Mouse (Mus musculus) limb, embryonic 12.5 days (tissue): ENCODE measurements around the gene Sirpb1a. TPM values are rescaled to one million over a fixed set of nuclear protein-coding genes. Genes with fewer than 3 reads are reported as not detected.
"Not testable (repeated sequence)": the region's sequence is repeated elsewhere in the genome, so short reads cannot be mapped to it uniquely, and the experiment has no call there.

Experiments
- ATAC-seq: fragments of 200-750 bp; cut with Nextera tagmentation; 2 replicates; pipeline ENCODE4 v1.8.0; 2017; ENCODE audit warnings: low read depth, moderate TSS enrichment; ENCODE audit not compliant: insufficient number of reproducible peaks, insufficient read depth, low FRiP score, low TSS enrichment
- H3K27ac ChIP-seq: fragments of 300-500 bp; sonication (generic); 2 replicates; pipeline ENCODE4 v1.5.1; 2016; ENCODE audit warnings: mild to moderate bottlenecking, moderate library complexity
- H3K27me3 ChIP-seq: fragments of 300-500 bp; sonication (generic); 2 replicates; pipeline ENCODE4 v1.6.1; 2016; ENCODE audit warnings: mild to moderate bottlenecking, moderate library complexity
- H3K36me3 ChIP-seq: fragments of 300-500 bp; sonication (generic); 2 replicates; pipeline ENCODE4 v1.6.1; 2016; ENCODE audit warnings: mild to moderate bottlenecking, moderate library complexity
- H3K4me1 ChIP-seq: fragments of 300-500 bp; sonication (generic); replicated peaks from 2 replicates; pipeline ENCODE4 v1.6.1; 2016
- H3K4me2 ChIP-seq: fragments of 300-500 bp; sonication (generic); 2 replicates; pipeline ENCODE4 v1.6.1; 2016; ENCODE audit warnings: mild to moderate bottlenecking, moderate library complexity
- H3K4me3 ChIP-seq: fragments of 300-500 bp; sonication (generic); replicated peaks from 2 replicates; pipeline ENCODE4 v1.5.1; 2016; ENCODE audit warnings: mild to moderate bottlenecking
- H3K9ac ChIP-seq: fragments of 300-500 bp; sonication (generic); replicated peaks from 2 replicates; pipeline ENCODE4 v1.6.1; 2016; ENCODE audit warnings: mild to moderate bottlenecking, moderate library complexity
- H3K9me3 ChIP-seq: fragments of 300-500 bp; sonication (generic); 2 replicates; pipeline ENCODE4 v1.6.1; 2016; ENCODE audit warnings: mild to moderate bottlenecking, moderate library complexity
- WGBS: fragments of 180-500 bp; shearing (Covaris S2); methylation state at CpG from one replicate; pipeline ENCODE4 v1.1.7; 2016; 5-methylcytosine and 5-hydroxymethylcytosine counted together
- polyA plus RNA-seq: library from polyadenylated mRNA; unstranded; fragments of >200 nt; fragmentation: Nextera tagmentation; extraction: Ambion mirVana; gene quantifications from 2 replicates; pipeline ENCODE4 v1.2.1, GENCODE M21; 2016

Gene Sirpb1a
- polyA plus RNA-seq = not detected in 2 replicates

- not testable (repeated sequence) for H3K4me1 ChIP-seq, H3K9me3 ChIP-seq, H3K27ac ChIP-seq, ATAC-seq, H3K4me3 ChIP-seq, H3K9ac ChIP-seq, H3K27me3 ChIP-seq, H3K36me3 ChIP-seq, H3K4me2 ChIP-seq
- 89% methylated on average over 1 of the region's 1 CpGs for WGBS
Observed at GRCm38 (mm10) chr3:15426447-15426846, at the start of gene Sirpb1a. Sirpb1a (minus strand) TSS chr3:15426520.

GRCm38 (mm10) chr3:15474831-15475230 lies 48.5 kb upstream of the Sirpb1a start:
- H3K36me3 ChIP-seq, H3K4me1 ChIP-seq, H3K27me3 ChIP-seq, H3K4me2 ChIP-seq, H3K9me3 ChIP-seq, H3K4me3 ChIP-seq, H3K27ac ChIP-seq, ATAC-seq, H3K9ac ChIP-seq: not testable (repeated sequence)
- 74% methylated on average over 2 of the region's 2 CpGs for WGBS

- not testable (repeated sequence) for H3K9ac ChIP-seq, H3K27me3 ChIP-seq, ATAC-seq, H3K4me3 ChIP-seq, H3K9me3 ChIP-seq, H3K36me3 ChIP-seq, H3K4me2 ChIP-seq, H3K27ac ChIP-seq, H3K4me1 ChIP-seq
- 85% methylated on average over 1 of the region's 3 CpGs for whole genome bisulfite sequencing
Observed at GRCm38 (mm10) chr3:15470158-15470557, 43.8 kb upstream of the Sirpb1a start.

- H3K36me3 ChIP-seq, H3K4me1 ChIP-seq, ATAC-seq, H3K4me2 ChIP-seq, H3K27ac ChIP-seq, H3K9ac ChIP-seq, H3K27me3 ChIP-seq, H3K4me3 ChIP-seq, H3K9me3 ChIP-seq: not testable (repeated sequence)
- WGBS = 66% methylated on average over 1 of the region's 1 CpGs
Observed at GRCm38 (mm10) chr3:15443936-15444335, 17.6 kb upstream of the Sirpb1a start.

GRCm38 (mm10) chr3:15439844-15440243 lies 13.5 kb upstream of the Sirpb1a start:
- H3K4me2 ChIP-seq, H3K27me3 ChIP-seq, H3K36me3 ChIP-seq, H3K9me3 ChIP-seq, H3K9ac ChIP-seq, H3K27ac ChIP-seq, H3K4me1 ChIP-seq, H3K4me3 ChIP-seq, ATAC-seq: not testable (repeated sequence)
- WGBS = 50% methylated on average over 1 of the region's 1 CpGs

- H3K4me2 ChIP-seq = no peak overlapping the region
- 0 out of 2 replicates have a peak, but pooled peaks cover 4% of the 10 kb centered on the region for H3K9me3 ChIP-seq
- no peaks in the 10 kb centered on the region for H3K36me3 ChIP-seq
- 72% methylated on average over 1 of the region's 1 CpGs for WGBS
- no peak overlapping the region for H3K9ac ChIP-seq
- ATAC-seq = no peak
- H3K4me1 ChIP-seq = no peaks in the 10 kb centered on the region
- H3K4me3 ChIP-seq = no peak overlapping the region
- H3K27ac ChIP-seq = no peak overlapping the region
- no peaks in the 10 kb centered on the region for H3K27me3 ChIP-seq
Observed at GRCm38 (mm10) chr3:15427917-15428316, 1.6 kb upstream of the Sirpb1a start.

- H3K9me3 ChIP-seq, H3K9ac ChIP-seq, H3K27me3 ChIP-seq, H3K4me3 ChIP-seq, ATAC-seq, H3K27ac ChIP-seq, H3K4me2 ChIP-seq, H3K36me3 ChIP-seq, H3K4me1 ChIP-seq: not testable (repeated sequence)
- 74% methylated on average over 3 of the region's 3 CpGs for WGBS
Observed at GRCm38 (mm10) chr3:15355690-15356089, 70.6 kb downstream of the Sirpb1a start.

GRCm38 (mm10) chr3:15350318-15350717 lies 76.0 kb downstream of the Sirpb1a start:
- H3K4me2 ChIP-seq, H3K27me3 ChIP-seq, H3K27ac ChIP-seq, H3K4me3 ChIP-seq, ATAC-seq, H3K9ac ChIP-seq, H3K36me3 ChIP-seq, H3K4me1 ChIP-seq, H3K9me3 ChIP-seq: not testable (repeated sequence)
- 83% methylated on average over 1 of the region's 2 CpGs for WGBS

GRCm38 (mm10) chr3:15345606-15346005 lies 80.7 kb downstream of the Sirpb1a start:
- H3K9ac ChIP-seq, H3K4me1 ChIP-seq, H3K27me3 ChIP-seq, H3K9me3 ChIP-seq, H3K4me3 ChIP-seq, H3K36me3 ChIP-seq, H3K27ac ChIP-seq, H3K4me2 ChIP-seq, ATAC-seq: not testable (repeated sequence)
- WGBS = 62% methylated on average over 3 of the region's 3 CpGs

GRCm38 (mm10) chr3:15340287-15340686 lies 86.0 kb downstream of the Sirpb1a start:
- Histone ChIP-seq H3K27ac (no peak overlapping the region), H3K9ac (no peak overlapping the region), H3K4me3 (no peak overlapping the region), H3K9me3 (no peaks in the 10 kb centered on the region), H3K36me3 (no peaks in the 10 kb centered on the region), H3K4me2 (no peak overlapping the region), H3K4me1 (no peaks in the 10 kb centered on the region), H3K27me3 (no peaks in the 10 kb centered on the region)
- 77% methylated on average over 1 of the region's 1 CpGs for WGBS
- no peak for ATAC-seq

- Histone ChIP-seq H3K27ac (no peak overlapping the region), H3K36me3 (no peaks in the 10 kb centered on the region), H3K4me1 (no peaks in the 10 kb centered on the region), H3K27me3 (no peaks in the 10 kb centered on the region), H3K4me2 (no peak overlapping the region), H3K9me3 (peaks cover 3% of the 10 kb centered on the region; the same call in 1 of the 2 replicates), H3K4me3 (no peak overlapping the region), H3K9ac (no peak overlapping the region)
- no peak for ATAC-seq
- 67% methylated on average over 2 of the region's 2 CpGs for WGBS
Observed at GRCm38 (mm10) chr3:15334182-15334581, 92.1 kb downstream of the Sirpb1a start.

- Histone ChIP-seq H3K9me3 (peaks cover 3% of the 10 kb centered on the region; the same call in 1 of the 2 replicates), H3K36me3 (no peaks in the 10 kb centered on the region), H3K4me3 (no peak within 1 kb of the TSS), H3K4me1 (no peaks in the 10 kb centered on the region), H3K27me3 (no peaks in the 10 kb centered on the region), H3K4me2 (no peak within 1 kb of the TSS), H3K27ac (no peak within 1 kb of the TSS), H3K9ac (no peak within 1 kb of the TSS)
- no peak for ATAC-seq
- WGBS = 91% methylated on average over 3 of the region's 3 CpGs
Observed at GRCm38 (mm10) chr3:15332063-15332462, 94.3 kb downstream of the Sirpb1a start, which contains the start of gene Gm9733. Gm9733 (minus strand) TSS chr3:15332302.
